Mouse (Mus musculus) small intestine, adult 2 months (tissue): ENCODE results near the gene Fto.

ENCODE experiments used
- CTCF ChIP-seq: fragments of 200-500 bp; IDR thresholded peaks from 2 replicates; pipeline ENCODE4 v1.5.1; 2012; ENCODE audit warnings: low read depth, mild to moderate bottlenecking, control low read depth, inconsistent platforms, low read length, moderate library complexity, mixed read lengths; ENCODE audit not compliant: insufficient replicate concordance, insufficient read length; ENCODE audit errors: extremely low read depth
- POLR2A ChIP-seq: fragments of 200-500 bp; IDR thresholded peaks from 2 replicates; pipeline ENCODE4 v1.6.1; 2012; ENCODE audit warnings: low read depth, mild to moderate bottlenecking, control low read depth, inconsistent platforms, low read length, moderate library complexity

DNA sequence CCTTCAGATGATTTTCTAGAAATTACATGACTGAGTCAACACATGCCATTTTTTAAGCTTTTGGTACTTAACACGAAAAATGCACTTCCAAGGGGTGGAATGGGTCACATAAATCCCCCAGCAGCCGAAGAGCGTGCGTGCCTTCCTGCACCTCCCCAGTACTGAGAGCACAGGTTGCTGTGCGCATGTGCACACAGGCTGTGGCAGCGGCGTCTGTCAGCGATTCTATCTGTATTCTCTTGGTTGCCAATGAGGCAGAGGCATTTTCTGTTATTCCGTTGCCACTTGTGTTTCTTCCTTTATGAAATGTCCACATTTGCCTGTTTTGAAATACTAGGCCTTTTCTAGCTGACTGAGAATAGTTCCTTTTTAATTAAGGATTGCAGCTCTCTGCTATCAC lies 324.4 kb downstream of the Fto start:
- TF ChIP-seq CTCF = no peak
- TF ChIP-seq POLR2A = no peak
